Comparison of ENCODE assay signal across 14 mouse cellular contexts in the genomic region with DNA sequence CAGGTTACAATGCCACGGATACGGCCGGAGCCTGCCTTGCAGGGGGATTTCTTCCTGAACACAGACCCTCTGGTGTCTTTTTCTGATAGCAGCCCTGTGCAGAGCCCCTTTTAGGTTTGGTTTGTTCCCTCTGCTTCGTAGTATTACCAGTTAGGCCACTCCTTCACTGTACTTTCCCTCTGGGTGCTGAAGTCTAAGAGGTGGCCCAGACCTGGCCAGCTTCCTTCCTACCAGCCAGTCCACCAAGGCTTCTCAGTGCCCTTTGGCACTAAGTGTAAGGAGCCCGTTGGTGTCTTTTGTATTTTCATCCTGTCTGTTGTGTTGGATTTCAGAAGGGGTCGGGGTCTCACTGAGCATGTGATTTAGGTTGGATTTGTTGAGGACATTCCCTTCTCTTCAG. TPM values are rescaled to one million over a fixed set of nuclear protein-coding genes. Genes with fewer than 3 reads are reported as not detected.
"Had no signal": no experiment of that assay in that cellular context is flagged by ENCODE, and none has a peak within 500 bp of the region (broad histone marks: within the 10 kb centered on the region; RNA-seq: fewer than 3 reads in every experiment).

No protein-coding gene starts in this region.

- H3K27ac ChIP-seq: layer of hippocampus, adult 2 months; limb, embryonic 13.5 days; liver, embryonic 14.5 days; midbrain, embryonic 13.5 days had no signal

- H3K9me3 ChIP-seq: limb, embryonic 13.5 days; midbrain, embryonic 13.5 days had no signal

- H3K36me3 ChIP-seq: limb, embryonic 13.5 days; midbrain, embryonic 13.5 days had no signal

- H3K9ac ChIP-seq: limb, embryonic 13.5 days; liver, embryonic 14.5 days; midbrain, embryonic 13.5 days had no signal

- H3K4me3 ChIP-seq: layer of hippocampus, adult 2 months; limb, embryonic 13.5 days; midbrain, embryonic 13.5 days had no signal

- H3K4me1 ChIP-seq: limb, embryonic 13.5 days; midbrain, embryonic 13.5 days had no signal

- ATAC-seq: midbrain, embryonic 13.5 days had no signal

- H3K27me3 ChIP-seq: limb, embryonic 13.5 days; midbrain, embryonic 13.5 days had no signal

- DNase-seq: left cerebral cortex, postnatal 4 days; lung, adult 18-20 months; right cerebral cortex, postnatal 14 days; thymus, adult 18-20 months; thymus, postnatal 14 days had no signal

- H3K4me2 ChIP-seq: limb, embryonic 13.5 days; midbrain, embryonic 13.5 days had no signal

RNA-seq across cellular contexts. Expression of a gene that starts 2.8 kb away (rescaled TPM):
- polyA plus RNA-seq: limb, embryonic 13.5 days; liver, embryonic 14.5 days; lung, embryonic 16.5 days; midbrain, embryonic 13.5 days; neural tube, embryonic 14.5 days; stomach, embryonic 14.5 days had no signal

RNA-seq across cellular contexts. Expression of a gene that starts 54.2 kb away (rescaled TPM):
- polyA plus RNA-seq: limb, embryonic 13.5 days; liver, adult 2 months; liver, embryonic 14.5 days; lung, embryonic 16.5 days; midbrain, embryonic 13.5 days; midbrain, postnatal 0 days; neural tube, embryonic 14.5 days; stomach, embryonic 14.5 days had no signal
